Mouse (Mus musculus) limb, embryonic 13.5 days (tissue): ENCODE data around the gene Rpl21. TPM values are rescaled to one million over a fixed set of nuclear protein-coding genes. Genes with fewer than 3 reads are reported as not detected.

Experiments used
- ATAC-seq: fragments of 200-750 bp; cut with Nextera tagmentation; 2 replicates; pipeline ENCODE4 v1.8.0; 2017; ENCODE audit warnings: low read depth, moderate number of reproducible peaks, moderate TSS enrichment; ENCODE audit not compliant: low FRiP score
- H3K27ac ChIP-seq: fragments of 300-500 bp; sonication (generic); 2 replicates; pipeline ENCODE4 v1.5.1; 2015; ENCODE audit warnings: inconsistent platforms, mild to moderate bottlenecking, moderate library complexity
- H3K27me3 ChIP-seq: fragments of 300-500 bp; sonication (generic); 2 replicates; pipeline ENCODE4 v1.6.1; 2015; ENCODE audit warnings: mild to moderate bottlenecking, inconsistent platforms
- H3K36me3 ChIP-seq: fragments of 300-500 bp; sonication (generic); 2 replicates; pipeline ENCODE4 v1.6.1; 2015; ENCODE audit warnings: inconsistent platforms, mild to moderate bottlenecking, moderate library complexity
- H3K4me1 ChIP-seq: fragments of 300-500 bp; sonication (generic); 2 replicates; pipeline ENCODE4 v1.6.1; 2015; ENCODE audit warnings: inconsistent platforms
- H3K4me2 ChIP-seq: fragments of 300-500 bp; sonication (generic); replicated peaks from 2 replicates; pipeline ENCODE4 v1.6.1; 2015; ENCODE audit warnings: inconsistent platforms, mild to moderate bottlenecking, moderate library complexity
- H3K4me3 ChIP-seq: fragments of 300-500 bp; sonication (generic); 2 replicates; pipeline ENCODE4 v1.5.1; 2015; ENCODE audit warnings: moderate library complexity, mild to moderate bottlenecking, inconsistent platforms
- H3K9ac ChIP-seq: fragments of 300-500 bp; sonication (generic); 2 replicates; pipeline ENCODE4 v1.6.1; 2015; ENCODE audit warnings: mild to moderate bottlenecking, inconsistent platforms
- H3K9me3 ChIP-seq: fragments of 300-500 bp; sonication (generic); 2 replicates; pipeline ENCODE4 v1.6.1; 2016; ENCODE audit warnings: inconsistent platforms
- WGBS: fragments of 180-500 bp; shearing (Covaris S2); methylation state at CpG from one replicate; pipeline ENCODE4 v1.1.7; 2015; 5-methylcytosine and 5-hydroxymethylcytosine counted together
- polyA plus RNA-seq: library from polyadenylated mRNA; unstranded; fragments of >200 nt; fragmentation: Nextera tagmentation; extraction: Ambion mirVana; gene quantifications from 2 replicates; pipeline ENCODE4 v1.2.1, GENCODE M21; 2015

The Rpl21 gene
- polyA plus RNA-seq, 1 experiment from 2014 or later = 522 TPM

- no peak overlapping the region for H3K4me3 ChIP-seq
- WGBS = 73% methylated on average over 8 of the region's 8 CpGs
- no peaks in the 10 kb centered on the region for H3K4me1 ChIP-seq
- H3K9ac ChIP-seq = no peak overlapping the region
- no peaks in the 10 kb centered on the region for H3K27me3 ChIP-seq
- no peak overlapping the region for H3K27ac ChIP-seq
- no peaks in the 10 kb centered on the region for H3K36me3 ChIP-seq
- H3K4me2 ChIP-seq = no peak overlapping the region
- peaks cover 7% of the 10 kb centered on the region for H3K9me3 ChIP-seq
- ATAC-seq = no peak
These were observed 26.7 kb upstream of the Rpl21 start for GRCm38 (mm10) chr5:146806004-146806430.

GRCm38 (mm10) chr5:146809951-146810350 is 22.7 kb upstream of the Rpl21 start:
- H3K27ac ChIP-seq = no peak overlapping the region
- H3K9me3 ChIP-seq = no peaks in the 10 kb centered on the region
- no peak for ATAC-seq
- H3K4me2 ChIP-seq = no peak overlapping the region
- H3K4me1 ChIP-seq = no peaks in the 10 kb centered on the region
- 75% methylated on average over 5 of the region's 5 CpGs for WGBS
- no peaks in the 10 kb centered on the region for H3K27me3 ChIP-seq
- H3K4me3 ChIP-seq = no peak overlapping the region
- no peaks in the 10 kb centered on the region for H3K36me3 ChIP-seq
- no peak overlapping the region for H3K9ac ChIP-seq

- no peak for ATAC-seq
- Histone ChIP-seq H3K4me1 (no peaks in the 10 kb centered on the region), H3K27me3 (no peaks in the 10 kb centered on the region), H3K4me2 (no peak overlapping the region), H3K9ac (no peak overlapping the region), H3K27ac (no peak overlapping the region), H3K36me3 (no peaks in the 10 kb centered on the region), H3K9me3 (no peaks in the 10 kb centered on the region), H3K4me3 (no peak overlapping the region)
- 87% methylated on average over 5 of the region's 5 CpGs for WGBS
These were observed 19.8 kb upstream of the Rpl21 start for GRCm38 (mm10) chr5:146812866-146813265.

GRCm38 (mm10) chr5:146813421-146813820 is 19.3 kb upstream of the Rpl21 start:
- Histone ChIP-seq H3K4me2 (no peak overlapping the region), H3K4me1 (no peaks in the 10 kb centered on the region), H3K27me3 (no peaks in the 10 kb centered on the region), H3K4me3 (no peak overlapping the region), H3K9ac (no peak overlapping the region), H3K36me3 (no peaks in the 10 kb centered on the region), H3K9me3 (no peaks in the 10 kb centered on the region), H3K27ac (no peak overlapping the region)
- WGBS = 90% methylated on average over 4 of the region's 4 CpGs
- no peak for ATAC-seq

- H3K4me1 ChIP-seq = no peaks in the 10 kb centered on the region
- WGBS = 78% methylated on average over 4 of the region's 4 CpGs
- ATAC-seq = no peak
- H3K9ac ChIP-seq = no peak overlapping the region
- no peak overlapping the region for H3K4me3 ChIP-seq
- no peak overlapping the region for H3K27ac ChIP-seq
- no peak overlapping the region for H3K4me2 ChIP-seq
- no peaks in the 10 kb centered on the region for H3K9me3 ChIP-seq
- H3K36me3 ChIP-seq = no peaks in the 10 kb centered on the region
- H3K27me3 ChIP-seq = no peaks in the 10 kb centered on the region
These were observed 17.3 kb upstream of the Rpl21 start for GRCm38 (mm10) chr5:146815394-146815793.

GRCm38 (mm10) chr5:146817583-146817982 is 15.1 kb upstream of the Rpl21 start:
- Histone ChIP-seq H3K4me2 (no peak overlapping the region), H3K27ac (no peak overlapping the region), H3K4me1 (no peaks in the 10 kb centered on the region), H3K36me3 (no peaks in the 10 kb centered on the region), H3K9ac (no peak overlapping the region), H3K4me3 (no peak overlapping the region), H3K27me3 (no peaks in the 10 kb centered on the region), H3K9me3 (no peaks in the 10 kb centered on the region)
- ATAC-seq = no peak
- 78% methylated on average over 8 of the region's 8 CpGs for WGBS

- H3K36me3 ChIP-seq = no peaks in the 10 kb centered on the region
- H3K4me3 ChIP-seq = no peak overlapping the region
- H3K9ac ChIP-seq = no peak overlapping the region
- WGBS = 78% methylated on average over 8 of the region's 8 CpGs
- H3K4me1 ChIP-seq = no peaks in the 10 kb centered on the region
- H3K4me2 ChIP-seq = no peak overlapping the region
- no peak for ATAC-seq
- H3K27ac ChIP-seq = no peak overlapping the region
- no peaks in the 10 kb centered on the region for H3K9me3 ChIP-seq
- no peaks in the 10 kb centered on the region for H3K27me3 ChIP-seq
These were observed 13.6 kb upstream of the Rpl21 start for GRCm38 (mm10) chr5:146818906-146819623.

GRCm38 (mm10) chr5:146823005-146823404 is 9.7 kb upstream of the Rpl21 start:
- Histone ChIP-seq H3K36me3 (no peaks in the 10 kb centered on the region), H3K27ac (no peak overlapping the region), H3K27me3 (no peaks in the 10 kb centered on the region), H3K9ac (no peak overlapping the region), H3K4me1 (0 out of 2 replicates have a peak, but pooled peaks cover 5% of the 10 kb centered on the region), H3K4me3 (no peak overlapping the region), H3K4me2 (no peak overlapping the region), H3K9me3 (no peaks in the 10 kb centered on the region)
- no peak for ATAC-seq
- 84% methylated on average over 5 of the region's 5 CpGs for WGBS

GRCm38 (mm10) chr5:146829528-146829927 is 3.2 kb upstream of the Rpl21 start:
- no peak for ATAC-seq
- Histone ChIP-seq H3K36me3 (peaks cover 5% of the 10 kb centered on the region), H3K4me1 (peaks cover 15% of the 10 kb centered on the region), H3K9ac (no peak overlapping the region), H3K9me3 (no peaks in the 10 kb centered on the region), H3K27me3 (no peaks in the 10 kb centered on the region), H3K27ac (no peak overlapping the region), H3K4me2 (no peak overlapping the region), H3K4me3 (no peak overlapping the region)
- 49% methylated on average over 8 of the region's 8 CpGs for WGBS

- H3K27me3 ChIP-seq = no peaks in the 10 kb centered on the region
- WGBS = 51% methylated on average over 7 of the region's 7 CpGs
- H3K4me2 ChIP-seq = peak overlapping the region; percentile 85
- H3K9me3 ChIP-seq = no peaks in the 10 kb centered on the region
- H3K4me3 ChIP-seq = peak overlapping the region; percentile 73
- peaks cover 20% of the 10 kb centered on the region for H3K4me1 ChIP-seq
- H3K9ac ChIP-seq = peak overlapping the region; percentile 95; the same call in 1 of the 2 replicates
- peaks cover 34% of the 10 kb centered on the region for H3K36me3 ChIP-seq
- no peak for ATAC-seq
- H3K27ac ChIP-seq = peak overlapping the region; percentile 75; the same call in 1 of the 2 replicates
These were observed 288 bp upstream of the Rpl21 start for GRCm38 (mm10) chr5:146832435-146832768.

- Histone ChIP-seq H3K4me2 (peak overlapping the region; percentile 85), H3K27me3 (no peaks in the 10 kb centered on the region), H3K4me3 (peak overlapping the region; percentile 73), H3K27ac (peak overlapping the region; percentile 75; the same call in 1 of the 2 replicates), H3K9me3 (no peaks in the 10 kb centered on the region), H3K4me1 (peaks cover 20% of the 10 kb centered on the region), H3K36me3 (peaks cover 47% of the 10 kb centered on the region), H3K9ac (peak overlapping the region; percentile 95)
- WGBS = 23% methylated on average over 8 of the region's 8 CpGs
- ATAC-seq = no peak
These were observed 1.0 kb downstream of the Rpl21 start for GRCm38 (mm10) chr5:146833673-146834201.

- H3K9ac ChIP-seq = peak overlapping the region; percentile 95
- ATAC-seq = no peak
- no peak overlapping the region; the same call in 1 of the 2 replicates for H3K4me3 ChIP-seq
- H3K4me1 ChIP-seq = peaks cover 20% of the 10 kb centered on the region
- no peak overlapping the region; the same call in 1 of the 2 replicates for H3K4me2 ChIP-seq
- WGBS = 81% methylated on average over 8 of the region's 8 CpGs
- H3K36me3 ChIP-seq = peaks cover 54% of the 10 kb centered on the region
- H3K27ac ChIP-seq = no peak overlapping the region
- H3K27me3 ChIP-seq = no peaks in the 10 kb centered on the region
- H3K9me3 ChIP-seq = no peaks in the 10 kb centered on the region
These were observed 2.3 kb downstream of the Rpl21 start for GRCm38 (mm10) chr5:146834959-146835358.
